Mouse (Mus musculus): Measurements from ENCODE around the gene Tha1. TPM values are rescaled to one million over a fixed set of nuclear protein-coding genes. Genes with fewer than 3 reads are reported as not detected.

Tha1 gene
- polyA plus RNA-seq, 1 experiment, result 11.5 TPM

DNA sequence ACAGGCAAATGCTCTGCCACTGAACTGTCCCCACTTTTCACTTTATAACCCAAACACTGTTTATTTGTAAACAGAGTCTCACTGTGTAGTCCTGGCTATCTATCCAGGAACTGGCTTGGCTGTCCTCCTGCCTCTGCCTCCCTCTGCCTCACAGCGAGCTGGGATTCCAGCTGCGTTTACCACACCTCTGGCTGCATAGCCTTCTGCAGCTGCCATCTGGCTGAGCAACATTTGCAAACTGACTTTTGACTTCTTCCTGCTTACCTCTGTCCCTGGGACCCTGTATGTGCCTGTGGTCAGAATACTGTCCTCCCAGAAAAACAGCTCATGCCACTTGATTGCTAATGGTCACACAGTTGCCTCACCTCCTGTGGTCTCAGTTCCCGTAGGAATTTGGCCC is 45.9 kb downstream of the Tha1 start:
- Histone ChIP-seq H3K27ac (ENCODE audit: insufficient read depth, low read length) (no peak overlapping the region), H3K4me3 (replicated peaks; ENCODE audit: insufficient read depth, low read depth, low read length) (no peak overlapping the region), H3K27me3 (ENCODE audit: control insufficient read depth, insufficient read depth, low read length) (no peaks in the 10 kb centered on the region; the same call in 1 of the 2 replicates), H3K4me1 (ENCODE audit: control insufficient read depth, insufficient read depth, low read length) (peaks cover 10% of the 10 kb centered on the region; the same call in 1 of the 2 replicates)
- 64% methylated on average over 3 of the region's 3 CpGs for WGBS
- no peak for TF ChIP-seq POLR2A (IDR thresholded peaks at IDR 0.05; ENCODE audit: borderline replicate concordance, insufficient read depth, low read length)
- TF ChIP-seq CTCF (IDR thresholded peaks at IDR 0.05; ENCODE audit: borderline replicate concordance, insufficient read depth, low read depth, low read length), result no peak
- no peak for DNase-seq

- Histone ChIP-seq H3K4me1 (ENCODE audit: control insufficient read depth, insufficient read depth, low read length) (peaks cover 10% of the 10 kb centered on the region; the same call in 1 of the 2 replicates), H3K4me3 (replicated peaks; ENCODE audit: insufficient read depth, low read depth, low read length) (no peak overlapping the region), H3K27ac (ENCODE audit: insufficient read depth, low read length) (no peak overlapping the region), H3K27me3 (ENCODE audit: control insufficient read depth, insufficient read depth, low read length) (no peaks in the 10 kb centered on the region; the same call in 1 of the 2 replicates)
- no peak for TF ChIP-seq CTCF (IDR thresholded peaks at IDR 0.05; ENCODE audit: borderline replicate concordance, insufficient read depth, low read depth, low read length)
- no peak for TF ChIP-seq POLR2A (IDR thresholded peaks at IDR 0.05; ENCODE audit: borderline replicate concordance, insufficient read depth, low read length)
- no peak for DNase-seq
- 84% methylated on average over 8 of the region's 8 CpGs for WGBS
These were observed 46.4 kb downstream of the Tha1 start for GRCm38 (mm10) chr11:117826916-117827315.

DNA sequence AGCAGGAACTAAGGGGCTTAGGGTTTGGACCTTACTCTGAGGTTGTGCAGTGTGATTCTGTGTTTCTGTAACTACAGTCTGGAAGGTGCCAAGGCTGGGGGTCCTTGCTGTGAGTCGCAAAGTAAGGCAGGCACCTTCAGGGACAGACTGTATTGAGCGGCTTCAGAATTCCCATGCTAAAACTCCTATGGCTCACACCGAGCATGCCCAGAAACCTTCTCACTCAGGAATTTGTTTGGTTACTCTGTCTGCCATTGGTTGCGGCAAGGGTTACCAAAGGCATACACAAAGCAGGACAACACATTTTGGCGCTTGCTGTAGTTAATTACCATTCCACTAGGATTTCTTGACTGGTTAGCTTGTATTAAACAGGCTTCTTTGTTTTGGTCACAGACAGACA is 47.1 kb downstream of the Tha1 start:
- WGBS, result 51% methylated on average over 5 of the region's 5 CpGs
- Histone ChIP-seq H3K27me3 (ENCODE audit: control insufficient read depth, insufficient read depth, low read length) (no peaks in the 10 kb centered on the region; the same call in 1 of the 2 replicates), H3K4me1 (ENCODE audit: control insufficient read depth, insufficient read depth, low read length) (peaks cover 10% of the 10 kb centered on the region; the same call in 1 of the 2 replicates), H3K4me3 (replicated peaks; ENCODE audit: insufficient read depth, low read depth, low read length) (no peak overlapping the region), H3K27ac (ENCODE audit: insufficient read depth, low read length) (no peak overlapping the region)
- DNase-seq, result no peak
- TF ChIP-seq POLR2A (IDR thresholded peaks at IDR 0.05; ENCODE audit: borderline replicate concordance, insufficient read depth, low read length) (no peak), CTCF (IDR thresholded peaks at IDR 0.05; ENCODE audit: borderline replicate concordance, insufficient read depth, low read depth, low read length) (no peak)

- H3K27ac ChIP-seq (ENCODE audit: insufficient read depth, low read length), result no peak within 1 kb of the TSS
- H3K4me1 ChIP-seq (ENCODE audit: control insufficient read depth, insufficient read depth, low read length), result peaks cover 10% of the 10 kb centered on the region; the same call in 1 of the 2 replicates
- no peak for TF ChIP-seq POLR2A (IDR thresholded peaks at IDR 0.05; ENCODE audit: borderline replicate concordance, insufficient read depth, low read length)
- no peak for TF ChIP-seq CTCF (IDR thresholded peaks at IDR 0.05; ENCODE audit: borderline replicate concordance, insufficient read depth, low read depth, low read length)
- H3K27me3 ChIP-seq (ENCODE audit: control insufficient read depth, insufficient read depth, low read length), result no peaks in the 10 kb centered on the region; the same call in 1 of the 2 replicates
- no peak for DNase-seq
- WGBS, result 2% methylated on average over 34 of the region's 34 CpGs
- H3K4me3 ChIP-seq (replicated peaks; ENCODE audit: insufficient read depth, low read depth, low read length), result no peak within 1 kb of the TSS
These were observed 47.8 kb downstream of the Tha1 start, which contains the start of the genes Afmid and Tk1 for GRCm38 (mm10) chr11:117825333-117826101. Gene Afmid (plus strand): TSS chr11:117825924. Gene Tk1 (minus strand): TSS chr11:117826092.

DNA sequence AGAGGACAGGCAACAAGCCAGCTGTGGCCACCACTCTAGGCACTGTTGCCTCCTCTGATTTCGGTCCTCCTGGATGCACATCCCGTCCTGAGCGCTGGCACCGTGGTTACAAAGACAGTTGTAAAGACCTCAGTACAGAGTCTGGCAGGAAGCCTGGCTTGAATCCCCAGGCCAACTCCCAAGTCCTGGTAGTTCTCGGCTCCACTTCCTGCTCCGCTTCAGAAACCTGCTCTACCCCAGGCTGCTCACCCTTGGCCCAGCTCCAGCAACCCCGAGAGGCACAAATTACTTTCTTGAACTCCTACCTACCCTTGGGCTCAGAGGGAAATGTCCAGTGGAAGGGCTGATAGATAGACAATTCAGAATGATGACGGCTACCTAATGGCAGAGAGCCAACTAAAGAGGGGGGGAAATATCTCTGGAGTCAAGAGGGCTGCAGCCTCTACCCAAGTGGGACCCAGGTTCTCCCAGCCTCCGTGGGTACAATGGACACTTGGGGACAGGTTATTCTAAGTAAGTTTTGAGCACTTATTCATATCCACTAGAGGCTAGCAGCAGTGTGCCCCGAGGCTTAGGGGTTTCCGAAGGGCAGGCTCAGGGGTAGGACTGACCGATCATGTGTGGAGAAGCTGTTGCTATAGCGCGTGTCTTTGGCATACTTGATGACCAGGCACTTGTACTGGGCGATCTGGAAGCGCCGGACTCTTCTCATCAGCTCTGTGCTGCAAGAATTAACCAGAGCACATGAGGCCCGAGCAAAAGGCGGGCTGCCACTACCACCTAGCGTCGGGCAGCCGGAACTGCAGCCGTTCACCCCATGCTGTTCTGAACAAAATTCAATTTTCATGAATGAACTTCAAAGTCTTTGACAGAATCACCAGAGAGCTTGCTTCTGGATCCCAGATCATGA is 49.0 kb downstream of the Tha1 start:
- H3K27me3 ChIP-seq (ENCODE audit: control insufficient read depth, insufficient read depth, low read length), result no peaks in the 10 kb centered on the region; the same call in 1 of the 2 replicates
- no peak overlapping the region for H3K4me3 ChIP-seq (replicated peaks; ENCODE audit: insufficient read depth, low read depth, low read length)
- peaks cover 14% of the 10 kb centered on the region for H3K4me1 ChIP-seq (ENCODE audit: control insufficient read depth, insufficient read depth, low read length)
- peak; percentile 72 to 80 for DNase-seq
- peak; percentile 97 for TF ChIP-seq CTCF (IDR thresholded peaks at IDR 0.05; ENCODE audit: borderline replicate concordance, insufficient read depth, low read depth, low read length)
- no peak for TF ChIP-seq POLR2A (IDR thresholded peaks at IDR 0.05; ENCODE audit: borderline replicate concordance, insufficient read depth, low read length)
- 4% methylated on average over 23 of the region's 23 CpGs for WGBS
- no peak overlapping the region for H3K27ac ChIP-seq (ENCODE audit: insufficient read depth, low read length)

GRCm38 (mm10) chr11:117823411-117823810 is 49.9 kb downstream of the Tha1 start:
- 95% methylated on average over 6 of the region's 6 CpGs for WGBS
- TF ChIP-seq POLR2A (IDR thresholded peaks at IDR 0.05; ENCODE audit: borderline replicate concordance, insufficient read depth, low read length) (no peak), CTCF (IDR thresholded peaks at IDR 0.05; ENCODE audit: borderline replicate concordance, insufficient read depth, low read depth, low read length) (no peak)

GRCm38 (mm10) chr11:117822728-117823241 is 50.5 kb downstream of the Tha1 start:
- H3K4me1 ChIP-seq (ENCODE audit: control insufficient read depth, insufficient read depth, low read length), result peaks cover 17% of the 10 kb centered on the region
- DNase-seq, result no peak
- TF ChIP-seq POLR2A (IDR thresholded peaks at IDR 0.05; ENCODE audit: borderline replicate concordance, insufficient read depth, low read length), result no peak
- TF ChIP-seq CTCF (IDR thresholded peaks at IDR 0.05; ENCODE audit: borderline replicate concordance, insufficient read depth, low read depth, low read length), result no peak
- 82% methylated on average over 7 of the region's 7 CpGs for WGBS
- no peaks in the 10 kb centered on the region; the same call in 1 of the 2 replicates for H3K27me3 ChIP-seq (ENCODE audit: control insufficient read depth, insufficient read depth, low read length)
- H3K4me3 ChIP-seq (replicated peaks; ENCODE audit: insufficient read depth, low read depth, low read length), result no peak overlapping the region
- no peak overlapping the region for H3K27ac ChIP-seq (ENCODE audit: insufficient read depth, low read length)

More at GRCm38 (mm10) chr11:117823411-117823810, 49.9 kb downstream of the Tha1 start:
- no peaks in the 10 kb centered on the region; the same call in 1 of the 2 replicates for H3K27me3 ChIP-seq (ENCODE audit: control insufficient read depth, insufficient read depth, low read length)
- H3K27ac ChIP-seq (ENCODE audit: insufficient read depth, low read length), result no peak overlapping the region
- no peak for DNase-seq
- H3K4me3 ChIP-seq (replicated peaks; ENCODE audit: insufficient read depth, low read depth, low read length), result no peak overlapping the region
- peaks cover 17% of the 10 kb centered on the region for H3K4me1 ChIP-seq (ENCODE audit: control insufficient read depth, insufficient read depth, low read length)
